Mouse (Mus musculus): ENCODE data around the gene Lrrc56.

- TF ChIP-seq EP300 (IDR thresholded peaks at IDR 0.05; ENCODE audit: low read depth) (peak; percentile 57), CTCF (IDR thresholded peaks at IDR 0.05; ENCODE audit: low read depth) (peak; percentile 56)
Measured at GRCm38 (mm10) chr7:141221249-141222125, 27.5 kb downstream of the Lrrc56 start.
